Mouse (Mus musculus) forebrain, embryonic 13.5 days (tissue): ENCODE data around the gene Tdrkh. TPM values are rescaled to one million over a fixed set of nuclear protein-coding genes. Genes with fewer than 3 reads are reported as not detected.
A peak's percentile ranks its signal among the peaks of the same experiment; 100 is the strongest.

Experiments used
- ATAC-seq: fragments of 200-750 bp; cut with Nextera tagmentation; 2 replicates; pipeline ENCODE4 v1.8.0; 2017
- H3K27ac ChIP-seq: fragments of 300-500 bp; sonication (generic); 2 replicates; pipeline ENCODE4 v1.5.1; 2015; ENCODE audit warnings: inconsistent platforms, mild to moderate bottlenecking, moderate library complexity
- H3K27me3 ChIP-seq: fragments of 300-500 bp; sonication (generic); 2 replicates; pipeline ENCODE4 v1.6.1; 2015; ENCODE audit warnings: mild to moderate bottlenecking, inconsistent platforms
- H3K36me3 ChIP-seq: fragments of 300-500 bp; sonication (generic); 2 replicates; pipeline ENCODE4 v1.6.1; 2015; ENCODE audit warnings: mild to moderate bottlenecking, inconsistent platforms; ENCODE audit not compliant: poor library complexity, severe bottlenecking
- H3K4me1 ChIP-seq: fragments of 300-500 bp; sonication (generic); 2 replicates; pipeline ENCODE4 v1.6.1; 2015; ENCODE audit warnings: inconsistent platforms
- H3K4me2 ChIP-seq: fragments of 300-500 bp; sonication (generic); 2 replicates; pipeline ENCODE4 v1.6.1; 2015; ENCODE audit warnings: inconsistent platforms, mild to moderate bottlenecking, moderate library complexity
- H3K4me3 ChIP-seq: fragments of 300-500 bp; sonication (generic); 2 replicates; pipeline ENCODE4 v1.5.1; 2015; ENCODE audit warnings: mild to moderate bottlenecking, inconsistent platforms
- H3K9ac ChIP-seq: fragments of 300-500 bp; sonication (generic); 2 replicates; pipeline ENCODE4 v1.6.1; 2015; ENCODE audit warnings: mild to moderate bottlenecking, inconsistent platforms
- H3K9me3 ChIP-seq: fragments of 300-500 bp; sonication (generic); replicated peaks from 2 replicates; pipeline ENCODE4 v1.6.1; 2016; ENCODE audit warnings: inconsistent platforms
- WGBS: fragments of 180-500 bp; shearing (Covaris S2); methylation state at CpG from one replicate; pipeline ENCODE4 v1.1.7; 2015; 5-methylcytosine and 5-hydroxymethylcytosine counted together
- polyA plus RNA-seq: library from polyadenylated mRNA; unstranded; fragments of >200 nt; fragmentation: Nextera tagmentation; extraction: Ambion mirVana; gene quantifications from 2 replicates; pipeline ENCODE4 v1.2.1, GENCODE M21; 2015

Tdrkh gene
- polyA plus RNA-seq, 1 experiment from 2014 or later: 66.4 TPM

GRCm38 (mm10) chr3:94482764-94483385, 69.8 kb downstream of the Tdrkh start:
- Histone ChIP-seq H3K27ac (peak overlapping the region; percentile 89), H3K9ac (0 out of 2 replicates have a peak overlapping the region, but pooled peaks have one; percentile 3), H3K4me3 (no peak overlapping the region), H3K4me1 (peaks cover 93% of the 10 kb centered on the region), H3K27me3 (no peaks in the 10 kb centered on the region), H3K9me3 (no peaks in the 10 kb centered on the region), H3K36me3 (peaks cover 52% of the 10 kb centered on the region), H3K4me2 (peak overlapping the region; percentile 57)
- WGBS: 83% methylated on average over 17 of the region's 17 CpGs
- no peak for ATAC-seq

GRCm38 (mm10) chr3:94483790-94484439, 70.8 kb downstream of the Tdrkh start:
- ATAC-seq: peak; percentile 94
- H3K27me3 ChIP-seq: no peaks in the 10 kb centered on the region
- peaks cover 61% of the 10 kb centered on the region for H3K36me3 ChIP-seq
- H3K27ac ChIP-seq: peak overlapping the region; percentile 89
- peaks cover 93% of the 10 kb centered on the region for H3K4me1 ChIP-seq
- peak overlapping the region; percentile 26 for H3K4me3 ChIP-seq
- WGBS: 3% methylated on average over 18 of the region's 20 CpGs
- no peaks in the 10 kb centered on the region for H3K9me3 ChIP-seq
- H3K4me2 ChIP-seq: peak overlapping the region; percentile 57
- peak overlapping the region; percentile 48; the same call in 1 of the 2 replicates for H3K9ac ChIP-seq

Other genes starting within 250 kb of the Tdrkh start
- not detected in 2 replicates for gene Gm10696, start 235.1 kb upstream of the Tdrkh start, polyA plus RNA-seq
- gene Gm5286, start 216.6 kb upstream of the Tdrkh start, polyA plus RNA-seq: not detected in 2 replicates
- not detected in 2 replicates for gene Gm4778, start 149.2 kb upstream of the Tdrkh start, polyA plus RNA-seq
- gene Them4, start 103.2 kb upstream of the Tdrkh start, polyA plus RNA-seq: 19.8 and 22.5 TPM in 2 replicates
- gene Them5, start 71.2 kb upstream of the Tdrkh start, polyA plus RNA-seq: 0.66 and 0.79 TPM in 2 replicates
- gene C2cd4d, start 50.8 kb upstream of the Tdrkh start, polyA plus RNA-seq: 0.87 and 1.0 TPM in 2 replicates
- 1.7 and 2.1 TPM in 2 replicates for gene Rorc, start 40.5 kb upstream of the Tdrkh start, polyA plus RNA-seq
- 0.74 and 0.81 TPM in 2 replicates for gene Lingo4, start 14.8 kb upstream of the Tdrkh start, polyA plus RNA-seq
- gene Mrpl9, start 30.0 kb downstream of the Tdrkh start, polyA plus RNA-seq: 62.8 and 62.9 TPM in 2 replicates
- gene Oaz3, start 30.6 kb downstream of the Tdrkh start, polyA plus RNA-seq: 1.2 and 1.4 TPM in 2 replicates
- gene Celf3, start 65.0 kb downstream of the Tdrkh start, polyA plus RNA-seq: 320 and 332 TPM in 2 replicates
- 20.2 and 22.8 TPM in 2 replicates for gene Riiad1, start 67.1 kb downstream of the Tdrkh start, polyA plus RNA-seq
- 64.9 and 69.0 TPM in 2 replicates for gene Snx27, start 169.4 kb downstream of the Tdrkh start, polyA plus RNA-seq
- not detected in 2 replicates for gene Gm10972, start 229.8 kb downstream of the Tdrkh start, polyA plus RNA-seq
- gene Tuft1, start 245.6 kb downstream of the Tdrkh start, polyA plus RNA-seq: 2.2 and 2.7 TPM in 2 replicates